Mouse (Mus musculus) neural tube, embryonic 15.5 days (tissue): ENCODE measurements around the gene Eif3b. TPM values are rescaled to one million over a fixed set of nuclear protein-coding genes. Genes with fewer than 3 reads are reported as not detected.
"Not testable (repeated sequence)": the region's sequence is repeated elsewhere in the genome, so short reads cannot be mapped to it uniquely, and the experiment has no call there.

Experiments
- ATAC-seq: fragments of 200-750 bp; cut with Nextera tagmentation; 2 replicates; pipeline ENCODE4 v1.8.0; 2017; ENCODE audit warnings: mild to moderate bottlenecking, moderate TSS enrichment, moderate library complexity; ENCODE audit not compliant: low FRiP score
- H3K27ac ChIP-seq: fragments of 300-500 bp; sonication (generic); replicated peaks from 2 replicates; pipeline ENCODE4 v1.5.1; 2015; ENCODE audit warnings: mild to moderate bottlenecking, inconsistent platforms
- H3K27me3 ChIP-seq: fragments of 300-500 bp; sonication (generic); replicated peaks from 2 replicates; pipeline ENCODE4 v1.6.1; 2015; ENCODE audit warnings: inconsistent platforms
- H3K36me3 ChIP-seq: fragments of 300-500 bp; sonication (generic); 2 replicates; pipeline ENCODE4 v1.6.1; 2015; ENCODE audit warnings: inconsistent platforms
- H3K4me1 ChIP-seq: fragments of 300-500 bp; sonication (generic); 2 replicates; pipeline ENCODE4 v1.6.1; 2015; ENCODE audit warnings: inconsistent platforms
- H3K4me2 ChIP-seq: fragments of 300-500 bp; sonication (generic); 2 replicates; pipeline ENCODE4 v1.6.1; 2015; ENCODE audit warnings: inconsistent platforms, mild to moderate bottlenecking, moderate library complexity
- H3K4me3 ChIP-seq: fragments of 300-500 bp; sonication (generic); replicated peaks from 2 replicates; pipeline ENCODE4 v1.5.1; 2015; ENCODE audit warnings: mild to moderate bottlenecking, inconsistent platforms
- H3K9ac ChIP-seq: fragments of 300-500 bp; sonication (generic); replicated peaks from 2 replicates; pipeline ENCODE4 v1.6.1; 2015; ENCODE audit warnings: mild to moderate bottlenecking, inconsistent platforms
- H3K9me3 ChIP-seq: fragments of 300-500 bp; sonication (generic); replicated peaks from 2 replicates; pipeline ENCODE4 v1.6.1; 2016; ENCODE audit warnings: inconsistent platforms
- WGBS: fragments of 180-500 bp; shearing (Covaris S2); methylation state at CpG from one replicate; pipeline ENCODE4 v1.1.7; 2015; ENCODE audit warnings: mixed read lengths; 5-methylcytosine and 5-hydroxymethylcytosine counted together
- polyA plus RNA-seq: library from polyadenylated mRNA; unstranded; fragments of >200 nt; fragmentation: Nextera tagmentation; extraction: Ambion mirVana; gene quantifications from 2 replicates; pipeline ENCODE4 v1.2.1, GENCODE M21; 2015

Eif3b gene
- polyA plus RNA-seq, 1 experiment from 2014 or later: 80.0 TPM

DNA sequence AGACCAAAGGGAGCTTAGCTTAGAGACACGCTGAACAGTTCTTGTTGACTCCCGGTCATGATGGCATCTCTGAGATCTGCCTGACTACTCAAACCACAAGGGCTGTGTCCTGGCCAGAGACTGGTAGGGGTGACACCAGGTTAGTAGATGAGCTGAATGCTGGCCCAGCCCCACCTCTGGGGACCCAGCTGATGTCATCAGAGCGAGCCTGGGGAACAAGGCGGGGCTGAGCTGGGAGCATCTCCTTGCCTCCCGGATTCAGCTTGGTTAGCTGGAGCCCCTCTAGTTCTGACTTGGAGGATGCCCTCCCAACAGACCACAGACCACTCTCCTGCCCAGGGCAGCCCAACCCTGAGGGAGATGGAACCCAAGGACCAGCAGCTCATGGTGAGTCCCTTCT, 26.2 kb downstream of the Eif3b start, which contains the start of gene Gm4869:
Gm4869 (plus strand) TSS at position 301 of the 400 bp plus-strand sequence.
- Histone ChIP-seq H3K9ac (no peak within 1 kb of the TSS), H3K4me3 (no peak within 1 kb of the TSS), H3K36me3 (peaks cover 50% of the 10 kb centered on the region), H3K4me1 (no peaks in the 10 kb centered on the region), H3K27ac (no peak within 1 kb of the TSS), H3K9me3 (no peaks in the 10 kb centered on the region), H3K4me2 (no peak within 1 kb of the TSS), H3K27me3 (no peaks in the 10 kb centered on the region)
- WGBS: 90% methylated on average over 5 of the region's 5 CpGs
- ATAC-seq: no peak

DNA sequence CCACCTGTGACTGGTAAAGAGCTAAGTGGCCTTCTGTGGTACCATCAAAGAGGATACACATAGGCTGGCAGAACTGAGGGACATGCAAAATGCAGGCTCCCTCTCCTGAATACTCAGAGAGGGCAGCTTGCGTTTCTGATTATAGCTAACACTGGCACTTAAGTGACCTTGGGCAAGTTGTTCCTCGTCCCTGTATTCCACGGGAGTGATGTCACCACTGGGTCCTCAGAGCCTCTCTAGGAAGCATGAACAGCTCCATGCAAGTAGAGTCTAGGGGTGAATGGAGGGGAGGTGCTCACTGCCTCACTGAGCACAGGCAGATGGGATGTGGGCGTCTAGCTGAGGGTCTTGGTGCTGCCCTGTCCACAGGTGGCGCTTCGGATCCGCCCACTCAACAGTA, 26.9 kb downstream of the Eif3b start:
- Histone ChIP-seq H3K9me3 (no peaks in the 10 kb centered on the region), H3K4me2 (no peak overlapping the region), H3K36me3 (peaks cover 43% of the 10 kb centered on the region), H3K27ac (no peak overlapping the region), H3K4me3 (no peak overlapping the region), H3K9ac (no peak overlapping the region), H3K4me1 (no peaks in the 10 kb centered on the region), H3K27me3 (no peaks in the 10 kb centered on the region)
- ATAC-seq: no peak
- 81% methylated on average over 7 of the region's 7 CpGs for WGBS

DNA sequence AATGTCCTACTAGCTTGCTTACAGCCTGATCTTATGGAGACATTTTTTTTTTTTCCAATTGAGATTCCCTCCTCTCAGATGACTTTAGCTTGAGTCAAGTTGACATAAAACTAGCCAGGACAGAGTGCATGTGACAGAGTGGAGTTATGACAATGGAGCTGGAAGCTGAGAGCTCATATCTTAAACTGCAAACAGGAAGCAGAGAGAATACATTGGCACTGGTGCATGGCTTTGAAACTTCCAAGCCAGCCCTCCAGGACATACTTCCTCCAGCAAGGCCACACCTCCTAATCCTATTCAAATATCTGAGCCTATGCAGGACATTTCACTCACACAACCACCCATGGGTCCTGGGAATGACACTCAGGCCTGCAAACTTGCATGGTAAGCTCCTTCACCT, 35.4 kb downstream of the Eif3b start:
- Histone ChIP-seq H3K36me3 (no peaks in the 10 kb centered on the region), H3K9me3 (no peaks in the 10 kb centered on the region), H3K9ac (no peak overlapping the region), H3K4me1 (0 out of 2 replicates have a peak, but pooled peaks cover 3% of the 10 kb centered on the region), H3K4me3 (no peak overlapping the region), H3K4me2 (no peak overlapping the region), H3K27me3 (no peaks in the 10 kb centered on the region), H3K27ac (no peak overlapping the region)
- ATAC-seq: no peak

DNA sequence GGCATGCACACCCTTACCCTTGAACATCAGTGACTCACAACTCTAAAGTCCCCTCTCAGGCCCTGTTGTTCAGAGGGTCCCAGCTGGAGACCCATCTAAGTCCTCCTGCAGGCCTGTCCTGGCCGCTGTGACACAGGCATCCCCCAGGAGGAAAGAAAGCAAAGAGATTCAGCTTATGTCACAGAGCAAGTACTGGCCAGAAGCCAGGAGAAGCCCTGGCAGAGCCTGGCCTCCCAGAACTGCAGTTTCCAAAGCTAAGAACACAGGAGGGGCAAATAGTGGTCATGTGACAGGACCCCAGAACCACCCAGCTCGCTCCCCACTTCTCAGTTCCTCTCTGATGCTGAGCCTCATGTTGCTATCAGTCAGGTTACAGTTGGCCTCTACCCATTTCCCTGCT, 36.3 kb downstream of the Eif3b start:
- Histone ChIP-seq H3K36me3 (no peaks in the 10 kb centered on the region), H3K4me1 (0 out of 2 replicates have a peak, but pooled peaks cover 3% of the 10 kb centered on the region), H3K9ac (no peak overlapping the region), H3K27me3 (no peaks in the 10 kb centered on the region), H3K4me3 (no peak overlapping the region), H3K27ac (no peak overlapping the region), H3K9me3 (no peaks in the 10 kb centered on the region), H3K4me2 (no peak overlapping the region)
- ATAC-seq: no peak
- WGBS: 60% methylated on average over 2 of the region's 2 CpGs

DNA sequence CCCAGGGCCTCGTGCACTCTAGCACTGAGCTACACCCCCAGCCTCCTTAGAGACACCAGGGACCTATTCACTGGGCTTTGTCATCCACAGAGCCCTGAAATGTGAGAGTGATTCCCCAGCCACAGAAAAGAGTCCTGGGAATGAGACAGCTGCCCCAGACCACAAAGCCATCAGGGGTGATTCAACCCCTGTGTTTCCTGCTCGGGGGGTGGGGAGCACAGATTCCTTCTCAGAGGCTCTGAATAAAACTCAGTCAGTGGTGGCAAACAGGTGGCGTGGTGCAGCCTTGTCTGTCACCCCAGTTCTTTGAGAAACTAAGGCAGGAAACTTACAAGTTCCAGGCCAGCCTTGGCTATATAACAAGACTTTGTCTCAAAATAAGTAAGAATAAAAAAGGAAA, 42.3 kb downstream of the Eif3b start:
- Histone ChIP-seq H3K9ac (no peak overlapping the region), H3K36me3 (no peaks in the 10 kb centered on the region), H3K4me1 (no peaks in the 10 kb centered on the region), H3K4me2 (no peak overlapping the region), H3K9me3 (no peaks in the 10 kb centered on the region), H3K27me3 (no peaks in the 10 kb centered on the region), H3K4me3 (no peak overlapping the region), H3K27ac (no peak overlapping the region)
- WGBS: 67% methylated on average over 3 of the region's 3 CpGs
- no peak for ATAC-seq

DNA sequence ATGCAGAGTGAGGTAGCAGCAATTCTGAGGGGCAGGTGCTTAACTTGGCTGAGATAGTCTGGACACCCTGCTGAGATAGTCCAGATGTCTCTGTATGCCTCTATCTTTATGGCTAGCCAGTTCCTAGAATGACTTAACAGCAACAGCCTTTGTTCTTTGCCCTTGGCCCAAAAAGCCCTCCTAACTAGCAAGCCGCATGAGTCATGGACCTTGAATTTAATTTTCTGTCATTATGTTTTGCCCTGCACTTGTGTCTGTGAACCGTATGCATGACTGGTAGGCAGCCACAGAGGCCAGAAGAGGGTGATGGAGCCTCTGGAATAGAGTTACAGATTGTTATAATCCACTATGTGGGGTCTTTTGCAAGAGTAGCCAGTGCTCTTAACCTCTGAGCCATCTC, 44.0 kb downstream of the Eif3b start:
- H3K9ac ChIP-seq, H3K4me3 ChIP-seq, H3K27me3 ChIP-seq, H3K4me1 ChIP-seq, H3K36me3 ChIP-seq, H3K27ac ChIP-seq, H3K4me2 ChIP-seq, ATAC-seq, H3K9me3 ChIP-seq: not testable (repeated sequence)
- 82% methylated on average over 2 of the region's 2 CpGs for WGBS

DNA sequence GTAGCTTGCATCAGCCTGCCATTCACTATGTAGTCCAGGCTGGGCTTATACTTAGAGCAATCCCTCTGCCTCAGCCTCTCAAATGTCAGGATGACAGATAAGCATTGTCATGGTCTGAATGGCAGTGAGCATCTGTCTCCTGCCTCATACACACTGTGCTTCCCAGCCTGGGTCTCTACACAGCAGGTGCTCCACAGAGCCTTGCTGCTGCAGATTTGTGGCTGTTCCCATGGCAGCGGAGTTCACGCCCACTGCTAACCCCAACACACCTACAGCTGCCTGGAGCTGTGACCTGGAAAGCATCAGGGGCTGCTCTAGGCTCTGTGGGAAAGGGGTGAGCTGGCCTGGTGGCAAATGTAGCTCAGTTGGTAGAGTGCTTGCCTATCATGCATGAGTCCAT, 45.8 kb downstream of the Eif3b start:
- WGBS: 79% methylated on average over 2 of the region's 2 CpGs
- no peak overlapping the region for H3K4me3 ChIP-seq

DNA sequence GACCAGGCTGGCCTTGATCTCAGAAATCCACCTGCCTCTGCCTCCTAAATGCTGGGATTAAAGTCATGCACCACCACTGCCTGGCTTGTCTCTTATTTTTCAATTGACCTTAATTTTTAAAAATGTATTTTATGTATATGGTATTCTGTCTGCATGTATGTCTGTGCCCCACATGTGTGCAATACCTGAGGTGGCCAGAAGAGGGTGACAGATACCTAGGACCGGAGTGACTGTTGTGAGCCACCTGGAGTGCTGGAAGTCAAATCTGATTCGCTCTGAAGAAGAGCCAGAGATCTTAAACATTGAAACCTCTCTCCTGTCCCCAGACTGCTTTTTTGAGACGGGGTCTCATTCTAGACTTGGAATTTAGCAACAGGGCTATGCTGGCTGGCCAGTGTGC, 53.2 kb downstream of the Eif3b start:
- Histone ChIP-seq H3K9ac (no peak overlapping the region), H3K9me3 (no peaks in the 10 kb centered on the region), H3K4me3 (no peak overlapping the region), H3K36me3 (no peaks in the 10 kb centered on the region), H3K4me1 (no peaks in the 10 kb centered on the region), H3K27ac (no peak overlapping the region), H3K27me3 (no peaks in the 10 kb centered on the region), H3K4me2 (no peak overlapping the region)
- WGBS: 81% methylated on average over 3 of the region's 3 CpGs
- no peak for ATAC-seq

More for the DNA sequence above, 45.8 kb downstream of the Eif3b start:
- Histone ChIP-seq H3K9ac (no peak overlapping the region), H3K4me2 (no peak overlapping the region), H3K9me3 (no peaks in the 10 kb centered on the region), H3K4me1 (no peaks in the 10 kb centered on the region), H3K36me3 (no peaks in the 10 kb centered on the region), H3K27ac (no peak overlapping the region), H3K27me3 (no peaks in the 10 kb centered on the region)
- no peak for ATAC-seq

DNA sequence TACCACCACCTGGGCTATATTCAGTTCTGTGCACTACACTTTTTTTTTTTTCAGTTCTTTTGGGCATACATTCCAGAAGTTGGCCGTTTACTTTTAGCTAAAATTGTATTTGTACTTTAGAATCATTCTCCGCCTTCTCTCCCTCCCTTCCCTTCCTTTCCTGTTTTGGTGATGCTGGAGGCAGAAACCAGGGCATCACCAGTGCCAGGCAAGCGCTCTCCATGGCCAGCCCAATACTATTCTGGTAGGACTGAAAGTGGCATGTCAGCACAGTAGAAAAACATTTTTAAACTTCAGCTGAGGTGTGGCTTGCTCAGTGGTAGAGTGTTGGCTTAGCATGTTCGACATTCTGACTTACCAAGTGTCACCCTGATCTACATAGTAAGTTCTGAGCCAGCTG, 62.3 kb downstream of the Eif3b start:
- 81% methylated on average over 4 of the region's 4 CpGs for WGBS
- no peak overlapping the region for H3K9ac ChIP-seq
- H3K36me3 ChIP-seq: no peaks in the 10 kb centered on the region
- no peaks in the 10 kb centered on the region for H3K4me1 ChIP-seq
- H3K27me3 ChIP-seq: no peaks in the 10 kb centered on the region
- H3K27ac ChIP-seq: no peak overlapping the region
- no peak overlapping the region for H3K4me3 ChIP-seq
- no peaks in the 10 kb centered on the region for H3K9me3 ChIP-seq
- ATAC-seq: no peak
- no peak overlapping the region for H3K4me2 ChIP-seq

DNA sequence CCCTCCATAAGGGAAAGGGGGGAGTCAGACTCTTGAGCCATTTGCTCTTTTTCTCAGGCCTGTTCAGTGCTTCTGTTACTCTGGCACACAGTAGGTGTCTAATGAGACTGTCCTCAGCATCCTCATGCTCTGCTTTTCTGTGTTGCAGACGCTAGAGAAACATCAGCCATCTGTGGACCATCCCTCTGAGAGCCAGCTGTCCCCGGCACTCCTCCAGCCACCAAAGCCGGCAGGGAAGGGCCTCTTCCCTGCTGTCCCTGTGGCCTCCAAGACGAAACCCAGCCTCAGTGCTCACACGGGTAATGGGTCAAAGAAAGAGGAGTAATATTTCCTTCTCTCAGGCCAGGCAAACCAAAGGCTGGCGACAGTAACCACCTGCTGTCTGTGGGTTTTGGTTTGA, 72.0 kb downstream of the Eif3b start:
- H3K36me3 ChIP-seq: no peaks in the 10 kb centered on the region
- H3K9ac ChIP-seq: no peak overlapping the region
- no peak overlapping the region for H3K27ac ChIP-seq
- H3K4me1 ChIP-seq: no peaks in the 10 kb centered on the region
- no peak overlapping the region for H3K4me3 ChIP-seq
- H3K9me3 ChIP-seq: no peaks in the 10 kb centered on the region
- H3K4me2 ChIP-seq: no peak overlapping the region
- peaks cover 8% of the 10 kb centered on the region; the same call in 1 of the 2 replicates for H3K27me3 ChIP-seq
- no peak for ATAC-seq
- WGBS: 58% methylated on average over 6 of the region's 6 CpGs

DNA sequence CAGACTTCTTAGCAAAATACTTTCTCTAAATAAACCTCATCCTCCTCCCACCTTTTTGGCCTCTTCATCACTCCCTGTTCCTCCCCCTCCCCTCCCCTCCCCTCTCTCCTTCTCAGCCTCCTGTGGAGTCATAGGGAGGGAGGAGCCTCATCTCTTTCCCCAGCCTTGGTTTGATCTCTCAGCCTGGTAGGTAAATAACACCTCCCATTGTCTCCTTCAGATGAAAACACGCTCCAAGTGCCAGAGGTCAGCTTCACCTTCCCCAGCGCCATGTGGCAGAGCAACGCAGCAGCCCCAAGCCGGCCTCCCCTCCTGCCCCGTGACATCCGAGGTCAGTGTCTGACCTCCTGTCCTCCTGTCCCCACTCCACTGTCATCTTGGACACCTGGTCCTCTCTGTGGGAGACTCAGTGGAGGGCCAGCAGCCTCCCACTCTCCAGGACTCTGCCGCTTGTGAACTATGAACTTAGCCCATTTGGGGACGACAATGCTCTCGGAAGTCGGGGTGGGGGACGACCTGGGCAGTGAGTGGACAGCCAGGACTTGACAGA, 73.6 kb downstream of the Eif3b start:
- Histone ChIP-seq H3K4me1 (no peaks in the 10 kb centered on the region), H3K9me3 (no peaks in the 10 kb centered on the region), H3K4me3 (no peak overlapping the region), H3K4me2 (no peak overlapping the region), H3K27me3 (peaks cover 6% of the 10 kb centered on the region; the same call in 1 of the 2 replicates), H3K9ac (no peak overlapping the region), H3K27ac (no peak overlapping the region), H3K36me3 (no peaks in the 10 kb centered on the region)
- no peak for ATAC-seq
- 28% methylated on average over 11 of the region's 11 CpGs for WGBS
